Mouse (Mus musculus) myocyte (in vitro differentiated cells): Measurements from ENCODE around the gene Arl16. TPM values are rescaled to one million over a fixed set of nuclear protein-coding genes. Genes with fewer than 3 reads are reported as not detected.

Experiments
- H3K27me3 ChIP-seq: one replicate; pipeline ENCODE4 v1.6.1; 2011; ENCODE audit not compliant: control insufficient read depth, insufficient read depth, insufficient read length
- H3K36me3 ChIP-seq: one replicate; pipeline ENCODE4 v1.6.1; 2011; ENCODE audit not compliant: control insufficient read depth, insufficient read depth
- H3K4me2 ChIP-seq: one replicate; pipeline ENCODE4 v1.6.1; 2011; ENCODE audit warnings: low read depth, control low read depth
- H3K4me3 ChIP-seq: one replicate; pipeline ENCODE4 v1.5.1; 2011; ENCODE audit warnings: mild to moderate bottlenecking, control low read depth, moderate library complexity
- H3K79me2 ChIP-seq: one replicate; pipeline ENCODE4 v1.6.1; 2011; ENCODE audit not compliant: control insufficient read depth, insufficient read depth
- H3ac ChIP-seq: one replicate; pipeline ENCODE4 v1.6.1; 2011; ENCODE audit not compliant: control insufficient read depth, insufficient read length
- CEBPB ChIP-seq: IDR thresholded peaks from 2 replicates; pipeline ENCODE4 v1.6.1; 2011; ENCODE audit warnings: mild to moderate bottlenecking, moderate library complexity; ENCODE audit not compliant: poor library complexity, insufficient read depth, severe bottlenecking
- E2F4 ChIP-seq: IDR thresholded peaks from one replicate; pipeline ENCODE4 v1.6.1; 2011; ENCODE audit warnings: mild to moderate bottlenecking, control low read depth, moderate library complexity; ENCODE audit not compliant: insufficient read depth
- MAX ChIP-seq: IDR thresholded peaks from one replicate; pipeline ENCODE4 v1.6.1; 2011; ENCODE audit warnings: low read depth, mild to moderate bottlenecking, control low read depth
- MYOD1 ChIP-seq, 3 experiments: IDR thresholded peaks; one replicate each; pipeline ENCODE4 v1.6.1; 2011; ENCODE audit warnings: control low read depth in 2 of 3, low read depth in 2 of 3, mild to moderate bottlenecking in 2 of 3, moderate library complexity in 1 of 3; ENCODE audit not compliant: insufficient read length in 2 of 3, control insufficient read depth in 1 of 3
- MYOG ChIP-seq, 3 experiments: IDR thresholded peaks; one replicate each; pipeline ENCODE4 v1.6.1; 2011; ENCODE audit warnings: control low read depth in 2 of 3, low read depth in 2 of 3, mild to moderate bottlenecking in 2 of 3; ENCODE audit not compliant: insufficient read length in 2 of 3, control insufficient read depth in 1 of 3, insufficient read depth in 1 of 3
- POLR2A ChIP-seq: IDR thresholded peaks from one replicate; pipeline ENCODE4 v1.6.1; 2011; ENCODE audit warnings: low read depth, mild to moderate bottlenecking, control low read depth, moderate library complexity; ENCODE audit not compliant: insufficient read length
- POLR2AphosphoS2 ChIP-seq: IDR thresholded peaks from one replicate; pipeline ENCODE4 v1.6.1; 2011; ENCODE audit warnings: low read depth, control low read depth; ENCODE audit not compliant: insufficient read length
- REST ChIP-seq: IDR thresholded peaks from one replicate; pipeline ENCODE4 v1.6.1; 2011; ENCODE audit warnings: mild to moderate bottlenecking, control low read depth, moderate library complexity; ENCODE audit not compliant: insufficient read depth, insufficient read length
- SRF ChIP-seq: IDR thresholded peaks from one replicate; pipeline ENCODE4 v1.6.1; 2011; ENCODE audit warnings: low read depth; ENCODE audit not compliant: control insufficient read depth, insufficient read length
- TCF12 ChIP-seq: IDR thresholded peaks from one replicate; pipeline ENCODE4 v1.6.1; 2011; ENCODE audit warnings: mild to moderate bottlenecking, control low read depth; ENCODE audit not compliant: poor library complexity, insufficient read depth, severe bottlenecking
- TCF3 ChIP-seq: IDR thresholded peaks from one replicate; pipeline ENCODE4 v1.6.1; 2011; ENCODE audit warnings: low read depth, control low read depth; ENCODE audit not compliant: insufficient read length
- USF1 ChIP-seq: IDR thresholded peaks from one replicate; pipeline ENCODE4 v1.6.1; 2011; ENCODE audit warnings: low read depth, mild to moderate bottlenecking, control low read depth, moderate library complexity
- polyA plus RNA-seq: library from polyadenylated mRNA; unstranded; fragments of >200 nt; fragmentation: generic; extraction: Trizol; gene quantifications from one replicate; pipeline ENCODE4 v1.2.1, GENCODE M21; 2012; ENCODE audit warnings: missing spikeins

The Arl16 gene
- polyA plus RNA-seq, 1 experiment: 15.6 TPM

DNA sequence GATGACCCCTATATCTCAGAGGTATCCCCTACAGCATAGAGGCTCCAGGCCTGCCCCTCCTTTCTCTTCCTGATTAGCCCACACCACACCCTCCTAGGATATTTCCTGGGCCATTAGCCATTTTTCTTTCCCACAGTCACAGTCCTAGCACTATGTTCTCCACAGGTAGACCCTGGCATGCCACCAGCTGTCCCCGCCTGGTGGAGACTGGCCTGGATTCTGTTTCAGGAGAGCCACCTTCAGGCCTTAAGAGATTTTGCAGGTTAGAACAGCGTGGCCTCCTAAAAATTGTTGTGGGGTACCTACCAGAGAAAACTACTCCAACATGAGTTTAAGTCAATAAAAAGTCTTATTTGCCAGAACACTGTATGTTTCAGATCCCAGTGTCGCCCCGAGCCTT lies 39.5 kb upstream of the Arl16 start:
- TF ChIP-seq MYOG (IDR thresholded peaks at IDR 0.05; ENCODE audit: control insufficient read depth in 1 of 3, insufficient read depth in 1 of 3, insufficient read length in 2 of 3, low read depth in 2 of 3) (peak in 1 of 3 experiments; percentile 3), TCF3 (no peak)

DNA sequence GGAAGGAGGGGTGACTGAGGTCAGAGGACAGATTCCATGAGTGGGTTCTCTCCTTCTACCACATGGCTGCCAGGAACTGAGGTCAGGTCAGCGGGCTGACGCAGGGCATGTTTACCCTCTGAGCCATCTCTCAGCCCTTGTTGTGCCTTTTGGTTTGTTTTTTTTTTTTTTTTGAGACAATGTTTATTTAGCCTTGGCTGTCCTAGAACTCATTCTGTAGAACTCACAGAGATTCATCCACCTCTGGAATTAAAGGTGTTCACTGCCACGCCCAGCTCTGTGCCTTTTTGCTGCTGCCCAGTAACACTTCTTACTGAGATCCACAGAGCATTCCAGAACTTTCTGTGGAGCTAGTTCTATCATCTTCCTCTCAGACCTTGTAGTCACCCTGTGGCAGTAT lies 38.3 kb upstream of the Arl16 start:
- Histone ChIP-seq H3K36me3 (no peaks in the 10 kb centered on the region), H3ac (no peak overlapping the region), H3K4me2 (no peak overlapping the region), H3K4me3 (no peak overlapping the region), H3K27me3 (no peaks in the 10 kb centered on the region), H3K79me2 (no peaks in the 10 kb centered on the region)
- TF ChIP-seq TCF3: no peak

More for the DNA sequence above, 39.5 kb upstream of the Arl16 start:
- Histone ChIP-seq H3K4me3 (no peak overlapping the region), H3K36me3 (no peaks in the 10 kb centered on the region), H3K79me2 (no peaks in the 10 kb centered on the region), H3K27me3 (no peaks in the 10 kb centered on the region), H3ac (no peak overlapping the region), H3K4me2 (no peak overlapping the region)

DNA sequence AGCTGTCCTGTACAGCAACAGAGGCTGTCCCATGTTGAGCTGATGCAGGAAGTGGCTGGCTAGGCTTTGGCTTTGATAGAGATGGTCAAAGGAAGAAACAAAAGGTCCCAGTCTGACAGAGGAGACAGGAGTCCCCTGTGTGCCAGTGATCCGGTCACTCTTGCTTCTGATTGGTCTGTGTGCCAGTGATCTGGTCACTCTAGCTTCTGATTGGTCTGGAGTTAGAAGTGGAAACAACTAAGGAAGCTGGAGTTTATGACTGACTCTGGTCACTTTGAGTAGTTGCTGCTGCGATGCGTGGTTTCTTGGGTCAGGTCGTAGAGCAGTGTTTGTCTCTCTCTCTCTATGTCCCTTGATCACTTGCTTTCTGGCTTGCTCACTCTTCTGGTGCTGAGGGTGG lies 34.3 kb upstream of the Arl16 start:
- Histone ChIP-seq H3K36me3 (no peaks in the 10 kb centered on the region), H3K79me2 (no peaks in the 10 kb centered on the region), H3K4me2 (no peak overlapping the region), H3ac (no peak overlapping the region), H3K27me3 (no peaks in the 10 kb centered on the region), H3K4me3 (no peak overlapping the region)
- TF ChIP-seq E2F4 (no peak), REST (no peak), USF1 (no peak), CEBPB (no peak), MYOG (IDR thresholded peaks at IDR 0.05; ENCODE audit: control insufficient read depth in 1 of 3, insufficient read depth in 1 of 3, insufficient read length in 2 of 3, low read depth in 2 of 3) (no peak), MAX (no peak), TCF3 (no peak), TCF12 (no peak), POLR2AphosphoS2 (no peak), SRF (no peak)

DNA sequence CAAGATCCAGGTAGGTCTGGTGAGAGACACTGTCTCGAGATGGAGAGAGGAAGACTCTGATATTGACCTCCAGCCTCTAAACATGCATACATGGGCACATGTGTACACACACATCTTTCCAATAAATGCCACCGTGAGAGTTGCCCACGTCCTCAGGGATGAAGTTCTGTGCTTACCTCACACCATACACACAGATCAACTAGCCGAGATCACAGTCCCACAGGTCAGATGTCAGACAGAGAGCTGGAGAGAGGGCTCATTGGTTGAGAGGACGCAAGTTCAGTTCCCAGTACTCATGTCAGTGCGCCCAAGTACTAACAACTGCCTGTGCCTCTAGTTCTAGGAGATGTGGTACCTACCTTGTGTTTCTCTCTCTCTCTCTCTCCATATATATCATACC lies 33.6 kb upstream of the Arl16 start:
- no peak overlapping the region for H3ac ChIP-seq
- no peak overlapping the region for H3K4me2 ChIP-seq
- no peak overlapping the region for H3K4me3 ChIP-seq
- peaks cover under 1% of the 10 kb centered on the region for H3K36me3 ChIP-seq
- H3K79me2 ChIP-seq: no peaks in the 10 kb centered on the region
- no peaks in the 10 kb centered on the region for H3K27me3 ChIP-seq
- TF ChIP-seq POLR2AphosphoS2 (peak; percentile 76), MYOD1 (IDR thresholded peaks at IDR 0.05; ENCODE audit: control insufficient read depth in 1 of 3, insufficient read length in 2 of 3, low read depth in 2 of 3) (no peak)

DNA sequence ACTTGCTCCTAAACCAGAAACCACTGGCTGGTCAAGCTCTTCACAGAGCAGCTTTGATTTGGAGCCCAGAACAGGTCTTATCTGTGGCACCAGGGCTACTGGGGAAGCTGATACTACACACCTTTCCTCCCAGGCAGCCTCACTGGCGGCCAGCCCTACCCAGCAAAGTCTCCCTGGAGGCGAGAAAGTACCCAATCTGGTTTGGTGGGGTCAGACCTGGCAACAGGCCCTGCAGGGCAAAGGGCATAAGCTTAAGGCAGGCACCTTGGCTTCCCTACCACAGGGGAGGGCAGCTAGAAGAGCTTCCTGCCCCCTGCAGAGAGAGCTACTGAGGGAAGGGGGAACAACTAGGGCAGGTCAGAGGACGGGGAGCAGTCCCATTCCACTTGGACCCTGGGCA lies 33.0 kb upstream of the Arl16 start:
- Histone ChIP-seq H3K4me2 (no peak overlapping the region), H3K79me2 (no peaks in the 10 kb centered on the region), H3K27me3 (no peaks in the 10 kb centered on the region), H3ac (no peak overlapping the region), H3K4me3 (no peak overlapping the region), H3K36me3 (peaks cover 7% of the 10 kb centered on the region)
- TF ChIP-seq POLR2AphosphoS2: peak; percentile 79
- TF ChIP-seq MYOG (IDR thresholded peaks at IDR 0.05; ENCODE audit: control insufficient read depth in 1 of 3, insufficient read depth in 1 of 3, insufficient read length in 2 of 3, low read depth in 2 of 3): no peak

DNA sequence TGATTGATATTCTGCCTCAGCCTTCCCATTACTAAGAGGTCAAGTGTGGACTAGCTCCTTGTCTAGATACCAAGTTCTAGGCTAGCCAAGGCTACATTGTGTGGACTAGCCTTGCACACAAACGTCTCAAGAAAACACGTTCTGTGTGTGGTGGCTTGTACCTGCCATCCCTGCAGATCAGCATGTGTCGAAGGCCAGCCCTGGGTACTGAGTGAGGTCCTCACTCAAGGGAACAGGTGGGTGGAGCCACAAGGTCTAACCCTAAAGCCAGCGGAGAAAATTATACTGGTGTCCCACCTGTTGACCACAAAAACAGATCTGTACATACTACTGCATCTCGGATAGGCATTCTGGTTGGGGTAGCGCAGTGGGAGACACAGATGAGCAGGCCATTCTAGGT lies 32.5 kb upstream of the Arl16 start:
- Histone ChIP-seq H3K79me2 (no peaks in the 10 kb centered on the region), H3K4me3 (no peak overlapping the region), H3ac (no peak overlapping the region), H3K4me2 (no peak overlapping the region), H3K36me3 (peaks cover 7% of the 10 kb centered on the region), H3K27me3 (no peaks in the 10 kb centered on the region)
- TF ChIP-seq CEBPB (no peak), POLR2AphosphoS2 (peak; percentile 69)

DNA sequence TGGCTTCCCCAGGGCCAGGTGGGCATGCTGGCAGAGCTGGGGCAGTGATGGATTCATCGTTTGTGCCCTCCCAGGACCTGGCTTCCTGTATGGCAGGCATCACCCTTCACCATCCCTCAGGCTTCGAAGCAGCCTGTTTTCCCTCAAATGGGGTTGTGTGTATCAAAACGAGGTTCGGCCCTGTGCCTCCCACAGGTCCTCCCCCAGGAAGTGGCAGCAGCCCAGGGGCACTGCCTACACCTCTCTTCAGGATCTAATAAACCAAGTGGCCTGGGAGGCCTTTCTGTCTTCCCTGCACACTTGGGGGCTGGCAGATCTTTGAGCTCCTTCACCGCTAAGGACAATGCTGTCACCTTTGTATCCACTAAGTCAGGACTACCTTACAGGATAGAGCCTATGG lies 31.5 kb upstream of the Arl16 start:
- H3K27me3 ChIP-seq: no peaks in the 10 kb centered on the region
- H3K79me2 ChIP-seq: no peaks in the 10 kb centered on the region
- H3K36me3 ChIP-seq: peaks cover 7% of the 10 kb centered on the region
- no peak overlapping the region for H3K4me2 ChIP-seq
- H3ac ChIP-seq: no peak overlapping the region
- no peak for TF ChIP-seq MAX
- no peak for TF ChIP-seq CEBPB
- TF ChIP-seq USF1: no peak
- no peak for TF ChIP-seq MYOD1 (IDR thresholded peaks at IDR 0.05; ENCODE audit: control insufficient read depth in 1 of 3, insufficient read length in 2 of 3, low read depth in 2 of 3)
- TF ChIP-seq TCF3: no peak
- TF ChIP-seq TCF12: no peak
- TF ChIP-seq MYOG (IDR thresholded peaks at IDR 0.05; ENCODE audit: control insufficient read depth in 1 of 3, insufficient read depth in 1 of 3, insufficient read length in 2 of 3, low read depth in 2 of 3): no peak
- no peak for TF ChIP-seq POLR2AphosphoS2
- TF ChIP-seq REST: no peak
- TF ChIP-seq POLR2A: no peak
- H3K4me3 ChIP-seq: no peak overlapping the region
